9 mouse cellular contexts compared by ENCODE assay signal in genomic region chr5:140798158-140798557, GRCm38 (mm10). TPM values are rescaled to one million over a fixed set of nuclear protein-coding genes. Genes with fewer than 3 reads are reported as not detected.
DNase-seq lines count a peak whose midpoint lies in the region; ATAC-seq and TF ChIP-seq lines count a peak whose summit lies in the region.
"Had no signal": no experiment of that assay in that cellular context is flagged by ENCODE, and none has a peak within 500 bp of the region (broad histone marks: within the 10 kb centered on the region; RNA-seq: fewer than 3 reads in every experiment).

No protein-coding gene starts in this region.

- no peaks in the 10 kb centered on the region for H3K9me3 ChIP-seq in neural tube, embryonic 13.5 days
- no peaks in the 10 kb centered on the region for H3K9me3 ChIP-seq in hindbrain, embryonic 16.5 days (ENCODE audit: control insufficient read depth, low read length)
- no peaks in the 10 kb centered on the region for H3K9me3 ChIP-seq in midbrain, postnatal 0 days (ENCODE audit: low read length)

- no peak for DNase-seq in neural tube, embryonic 10.5 days (ENCODE audit: extremely low spot score, low spot score)
- peak; percentile 36 for DNase-seq in gastrocnemius, postnatal 14 days
- DNase-seq in midbrain, postnatal 0 days (ENCODE audit: low spot score): peak; percentile 42
- no peak for DNase-seq in natural killer cell, adult 2 months (ENCODE audit: low spot score in 2 of 2)
- no peak for DNase-seq in cerebellum, adult 9-11 months
- no peak for DNase-seq in urinary bladder, adult 2 months (ENCODE audit: low spot score)

- peaks cover 56% of the 10 kb centered on the region for H3K4me1 ChIP-seq in neural tube, embryonic 13.5 days (replicated peaks)
- H3K4me1 ChIP-seq in hindbrain, embryonic 16.5 days (ENCODE audit: control insufficient read depth, insufficient read depth, low read depth, low read length): peaks cover 16% of the 10 kb centered on the region
- peaks cover 4% of the 10 kb centered on the region; the same call in 1 of the 2 replicates for H3K4me1 ChIP-seq in midbrain, postnatal 0 days (ENCODE audit: insufficient read depth, low read length)

- H3K36me3 ChIP-seq in neural tube, embryonic 13.5 days: no peaks in the 10 kb centered on the region
- no peaks in the 10 kb centered on the region for H3K36me3 ChIP-seq in hindbrain, embryonic 16.5 days (ENCODE audit: control insufficient read depth, insufficient read depth, low read length)
- no peaks in the 10 kb centered on the region for H3K36me3 ChIP-seq in midbrain, postnatal 0 days (ENCODE audit: insufficient read depth, low read length)

- H3K27ac ChIP-seq in neural tube, embryonic 13.5 days (replicated peaks): peak overlapping the region; percentile 6; the same call in 1 of the 2 replicates
- peak overlapping the region; percentile 27; the same call in 1 of the 2 replicates for H3K27ac ChIP-seq in hindbrain, embryonic 16.5 days (ENCODE audit: low read depth, low read length)
- H3K27ac ChIP-seq in midbrain, postnatal 0 days (ENCODE audit: low read depth, low read length): peak overlapping the region; percentile 69

- intact Hi-C loops in gastrocnemius, postnatal 14 days (cut with DNase I; ENCODE audit: low total_unique reads): no loop called here

- WGBS in neural tube, embryonic 13.5 days: 71% methylated on average over 7 of the region's 7 CpGs
- WGBS in hindbrain, embryonic 16.5 days: 73% methylated on average over 7 of the region's 7 CpGs
- 52% methylated on average over 7 of the region's 7 CpGs for WGBS in midbrain, postnatal 0 days

- no peak overlapping the region for H3K4me2 ChIP-seq in neural tube, embryonic 13.5 days
- no peak overlapping the region for H3K4me2 ChIP-seq in hindbrain, embryonic 16.5 days (ENCODE audit: low read length)
- H3K4me2 ChIP-seq in midbrain, postnatal 0 days (ENCODE audit: low read depth, low read length, poor library complexity, severe bottlenecking): peak overlapping the region; percentile 18; the same call in 1 of the 2 replicates

- no peak for ATAC-seq in neural tube, embryonic 13.5 days (ENCODE audit: low read depth)
- no peak for ATAC-seq in hindbrain, embryonic 16.5 days
- no peak for ATAC-seq in midbrain, postnatal 0 days (ENCODE audit: low FRiP score)
- ATAC-seq: Patski had no signal

- no peak overlapping the region for H3K9ac ChIP-seq in neural tube, embryonic 13.5 days
- H3K9ac ChIP-seq in hindbrain, embryonic 16.5 days (ENCODE audit: low read depth, low read length): no peak overlapping the region
- H3K9ac ChIP-seq in midbrain, postnatal 0 days (replicated peaks; ENCODE audit: low read length, poor library complexity, severe bottlenecking): no peak overlapping the region

- no peak for TF ChIP-seq CTCF in midbrain, postnatal 0 days (IDR thresholded peaks at IDR 0.05)

- no peaks in the 10 kb centered on the region for H3K27me3 ChIP-seq in neural tube, embryonic 13.5 days
- no peaks in the 10 kb centered on the region for H3K27me3 ChIP-seq in hindbrain, embryonic 16.5 days (replicated peaks; ENCODE audit: control insufficient read depth, insufficient read depth, low read length)
- no peaks in the 10 kb centered on the region for H3K27me3 ChIP-seq in midbrain, postnatal 0 days (ENCODE audit: insufficient read depth, low read length)
- H3K27me3 ChIP-seq: Patski had no signal

- no peak overlapping the region for H3K4me3 ChIP-seq in neural tube, embryonic 13.5 days
- no peak overlapping the region for H3K4me3 ChIP-seq in hindbrain, embryonic 16.5 days (ENCODE audit: low read length)
- H3K4me3 ChIP-seq in midbrain, postnatal 0 days (ENCODE audit: low read depth, low read length): no peak overlapping the region

RNA-seq across cellular contexts. Expression of gene Gna12, which starts 32.1 kb away (rescaled TPM):
- 20.5 and 35.0 TPM in 2 replicates for polyA plus RNA-seq in neural tube, embryonic 13.5 days (2015; fragmentation: Nextera tagmentation; extraction: Ambion mirVana)
- 10 to 100 TPM; 26.6 to 35.0 TPM for total RNA-seq in gastrocnemius, postnatal 14 days (2021)
- 10.3 and 11.1 TPM in 2 replicates for polyA plus RNA-seq in hindbrain, embryonic 16.5 days (2015; fragmentation: Nextera tagmentation; extraction: Ambion mirVana)
- 115 and 152 TPM in 2 replicates for total RNA-seq in midbrain, postnatal 0 days (2014; rRNA removed)
- polyA plus RNA-seq in midbrain, postnatal 0 days (2015; fragmentation: Nextera tagmentation; extraction: Ambion mirVana): 26.5 and 28.0 TPM in 2 replicates
- 46.5 and 67.5 TPM in 2 replicates for polyA plus RNA-seq in urinary bladder, adult 2 months (2012; rRNA removed)

Comparison
In these comparisons a context has a peak if more than half of its experiments do, and no peak if none do; other contexts are left out.
1. H3K27ac ChIP-seq: peak in every context shown above with its lines; median percentile 69 in midbrain, postnatal 0 days; 27 in hindbrain, embryonic 16.5 days; 6 in neural tube, embryonic 13.5 days.
2. DNase-seq: peak in gastrocnemius, postnatal 14 days (single experiment) and midbrain, postnatal 0 days (single experiment); none in neural tube, embryonic 10.5 days (single experiment), natural killer cell, adult 2 months (0 of 2), cerebellum, adult 9-11 months (single experiment) and urinary bladder, adult 2 months (single experiment).